Mouse (Mus musculus): ENCODE results near the gene Lrrc52. TPM values are rescaled to one million over a fixed set of nuclear protein-coding genes. Genes with fewer than 3 reads are reported as not detected.

Lrrc52 gene
- not detected in 2 replicates for polyA plus RNA-seq (2015; fragmentation: Nextera tagmentation; extraction: Ambion mirVana)

- Histone ChIP-seq H3K4me3 (replicated peaks) (no peak within 1 kb of the TSS), H3K27ac (replicated peaks) (no peak within 1 kb of the TSS), H3K36me3 (replicated peaks) (no peaks in the 10 kb centered on the region), H3K4me2 (no peak within 1 kb of the TSS), H3K9ac (no peak within 1 kb of the TSS), H3K27me3 (no peaks in the 10 kb centered on the region), H3K4me1 (replicated peaks) (no peaks in the 10 kb centered on the region), H3K9me3 (replicated peaks) (no peaks in the 10 kb centered on the region)
- 32% methylated on average over 9 of the region's 9 CpGs for WGBS (ENCODE audit: insufficient replicate concordance)
- no peak for ATAC-seq (ENCODE audit: insufficient read depth)
Observed at GRCm38 (mm10) chr1:167466765-167467426, at the start of gene Lrrc52. TSS of gene Lrrc52 (minus strand) at chr1:167466780.

- no peaks in the 10 kb centered on the region for H3K9me3 ChIP-seq (replicated peaks)
- no peak overlapping the region for H3K4me2 ChIP-seq
- H3K36me3 ChIP-seq (replicated peaks), result no peaks in the 10 kb centered on the region
- H3K27ac ChIP-seq (replicated peaks), result no peak overlapping the region
- no peaks in the 10 kb centered on the region for H3K4me1 ChIP-seq (replicated peaks)
- 65% methylated on average over 9 of the region's 9 CpGs for WGBS (ENCODE audit: insufficient replicate concordance)
- H3K27me3 ChIP-seq, result no peaks in the 10 kb centered on the region
- no peak overlapping the region for H3K4me3 ChIP-seq (replicated peaks)
- no peak overlapping the region for H3K9ac ChIP-seq
- ATAC-seq (ENCODE audit: insufficient read depth), result no peak
Observed at GRCm38 (mm10) chr1:167511621-167512020, 45.0 kb upstream of the Lrrc52 start.

- no peak for ATAC-seq (ENCODE audit: insufficient read depth)
- Histone ChIP-seq H3K36me3 (replicated peaks) (no peaks in the 10 kb centered on the region), H3K27me3 (no peaks in the 10 kb centered on the region), H3K9ac (no peak overlapping the region), H3K9me3 (replicated peaks) (no peaks in the 10 kb centered on the region), H3K4me3 (replicated peaks) (no peak overlapping the region), H3K4me2 (no peak overlapping the region), H3K27ac (replicated peaks) (no peak overlapping the region), H3K4me1 (replicated peaks) (no peaks in the 10 kb centered on the region)
- 58% methylated on average over 7 of the region's 7 CpGs for WGBS (ENCODE audit: insufficient replicate concordance)
Observed at GRCm38 (mm10) chr1:167506048-167506447, 39.5 kb upstream of the Lrrc52 start.

- ATAC-seq (ENCODE audit: insufficient read depth), result no peak
- no peak overlapping the region for H3K9ac ChIP-seq
- no peaks in the 10 kb centered on the region for H3K9me3 ChIP-seq (replicated peaks)
- H3K4me1 ChIP-seq (replicated peaks), result no peaks in the 10 kb centered on the region
- H3K36me3 ChIP-seq (replicated peaks), result no peaks in the 10 kb centered on the region
- no peak overlapping the region for H3K4me2 ChIP-seq
- no peak overlapping the region for H3K27ac ChIP-seq (replicated peaks)
- no peaks in the 10 kb centered on the region for H3K27me3 ChIP-seq
- WGBS (ENCODE audit: insufficient replicate concordance), result 68% methylated on average over 1 of the region's 1 CpGs
- no peak overlapping the region for H3K4me3 ChIP-seq (replicated peaks)
Observed at GRCm38 (mm10) chr1:167505427-167505826, 38.8 kb upstream of the Lrrc52 start.

GRCm38 (mm10) chr1:167499097-167499850 is 32.7 kb upstream of the Lrrc52 start:
- H3K27me3 ChIP-seq, result no peaks in the 10 kb centered on the region
- no peak overlapping the region for H3K9ac ChIP-seq
- 50% methylated on average over 12 of the region's 12 CpGs for WGBS (ENCODE audit: insufficient replicate concordance)
- H3K9me3 ChIP-seq (replicated peaks), result no peaks in the 10 kb centered on the region
- H3K4me1 ChIP-seq (replicated peaks), result no peaks in the 10 kb centered on the region
- H3K4me3 ChIP-seq (replicated peaks), result no peak overlapping the region
- H3K36me3 ChIP-seq (replicated peaks), result no peaks in the 10 kb centered on the region
- H3K4me2 ChIP-seq, result no peak overlapping the region
- H3K27ac ChIP-seq (replicated peaks), result no peak overlapping the region
- ATAC-seq (ENCODE audit: insufficient read depth), result no peak

- Histone ChIP-seq H3K4me1 (replicated peaks) (no peaks in the 10 kb centered on the region), H3K9me3 (replicated peaks) (no peaks in the 10 kb centered on the region), H3K4me3 (replicated peaks) (no peak overlapping the region), H3K27ac (replicated peaks) (no peak overlapping the region), H3K4me2 (no peak overlapping the region), H3K36me3 (replicated peaks) (no peaks in the 10 kb centered on the region), H3K27me3 (no peaks in the 10 kb centered on the region), H3K9ac (no peak overlapping the region)
- no peak for ATAC-seq (ENCODE audit: insufficient read depth)
- WGBS (ENCODE audit: insufficient replicate concordance), result 38% methylated on average over 10 of the region's 10 CpGs
Observed at GRCm38 (mm10) chr1:167497991-167498390, 31.4 kb upstream of the Lrrc52 start.

GRCm38 (mm10) chr1:167497560-167497959 is 31.0 kb upstream of the Lrrc52 start:
- Histone ChIP-seq H3K27ac (replicated peaks) (no peak overlapping the region), H3K4me3 (replicated peaks) (no peak overlapping the region), H3K9me3 (replicated peaks) (no peaks in the 10 kb centered on the region), H3K36me3 (replicated peaks) (no peaks in the 10 kb centered on the region), H3K4me1 (replicated peaks) (no peaks in the 10 kb centered on the region), H3K9ac (no peak overlapping the region), H3K27me3 (no peaks in the 10 kb centered on the region), H3K4me2 (no peak overlapping the region)
- ATAC-seq (ENCODE audit: insufficient read depth), result no peak
- WGBS (ENCODE audit: insufficient replicate concordance), result 42% methylated on average over 3 of the region's 3 CpGs

GRCm38 (mm10) chr1:167491501-167491900 is 24.9 kb upstream of the Lrrc52 start:
- no peak overlapping the region for H3K4me2 ChIP-seq
- H3K4me1 ChIP-seq (replicated peaks), result no peaks in the 10 kb centered on the region
- no peak overlapping the region for H3K27ac ChIP-seq (replicated peaks)
- no peak for ATAC-seq (ENCODE audit: insufficient read depth)
- no peaks in the 10 kb centered on the region for H3K9me3 ChIP-seq (replicated peaks)
- 48% methylated on average over 7 of the region's 7 CpGs for WGBS (ENCODE audit: insufficient replicate concordance)
- H3K36me3 ChIP-seq (replicated peaks), result no peaks in the 10 kb centered on the region
- no peaks in the 10 kb centered on the region for H3K27me3 ChIP-seq
- no peak overlapping the region for H3K9ac ChIP-seq
- H3K4me3 ChIP-seq (replicated peaks), result no peak overlapping the region

GRCm38 (mm10) chr1:167487933-167488332 is 21.4 kb upstream of the Lrrc52 start:
- WGBS (ENCODE audit: insufficient replicate concordance), result 72% methylated on average over 5 of the region's 5 CpGs
- Histone ChIP-seq H3K4me2 (no peak overlapping the region), H3K36me3 (replicated peaks) (no peaks in the 10 kb centered on the region), H3K9ac (no peak overlapping the region), H3K4me3 (replicated peaks) (no peak overlapping the region), H3K27ac (replicated peaks) (no peak overlapping the region), H3K27me3 (no peaks in the 10 kb centered on the region), H3K9me3 (replicated peaks) (no peaks in the 10 kb centered on the region), H3K4me1 (replicated peaks) (no peaks in the 10 kb centered on the region)
- ATAC-seq (ENCODE audit: insufficient read depth), result no peak

GRCm38 (mm10) chr1:167486959-167487680 is 20.5 kb upstream of the Lrrc52 start:
- H3K9ac ChIP-seq, result no peak overlapping the region
- 44% methylated on average over 3 of the region's 3 CpGs for WGBS (ENCODE audit: insufficient replicate concordance)
- no peak overlapping the region for H3K4me2 ChIP-seq
- H3K9me3 ChIP-seq (replicated peaks), result no peaks in the 10 kb centered on the region
- no peak for ATAC-seq (ENCODE audit: insufficient read depth)
- H3K27me3 ChIP-seq, result no peaks in the 10 kb centered on the region
- H3K4me1 ChIP-seq (replicated peaks), result no peaks in the 10 kb centered on the region
- no peak overlapping the region for H3K4me3 ChIP-seq (replicated peaks)
- H3K27ac ChIP-seq (replicated peaks), result no peak overlapping the region
- H3K36me3 ChIP-seq (replicated peaks), result no peaks in the 10 kb centered on the region

- no peak overlapping the region for H3K27ac ChIP-seq (replicated peaks)
- ATAC-seq (ENCODE audit: insufficient read depth), result no peak
- no peak overlapping the region for H3K9ac ChIP-seq
- H3K4me1 ChIP-seq (replicated peaks), result no peaks in the 10 kb centered on the region
- no peak overlapping the region for H3K4me2 ChIP-seq
- H3K4me3 ChIP-seq (replicated peaks), result no peak overlapping the region
- no peaks in the 10 kb centered on the region for H3K27me3 ChIP-seq
- no peaks in the 10 kb centered on the region for H3K36me3 ChIP-seq (replicated peaks)
- no peaks in the 10 kb centered on the region for H3K9me3 ChIP-seq (replicated peaks)
- WGBS (ENCODE audit: insufficient replicate concordance), result 29% methylated on average over 4 of the region's 4 CpGs
Observed at GRCm38 (mm10) chr1:167482863-167483262, 16.3 kb upstream of the Lrrc52 start.
